Mouse (Mus musculus) urinary bladder, postnatal 0 days (tissue): ENCODE measurements around the gene Zfp541. TPM values are rescaled to one million over a fixed set of nuclear protein-coding genes. Genes with fewer than 3 reads are reported as not detected.

Experiments used
- polyA plus RNA-seq: library from polyadenylated mRNA; unstranded; fragments of >200 nt; fragmentation: Nextera tagmentation; extraction: Ambion mirVana; gene quantifications from 2 replicates; pipeline ENCODE4 v1.2.1, GENCODE M21; 2015

Gene Zfp541
- 0.05 TPM in 1 of 2 replicates, not detected in the other for polyA plus RNA-seq

GRCm38 (mm10) chr7:16061219-16062098, at the start of gene Zfp541:
Gene Zfp541, plus strand, starts transcription at chr7:16061814.

GRCm38 (mm10) chr7:16047338-16048146, 14.1 kb upstream of the Zfp541 start, which contains the start of gene Bicra:
Gene Bicra, minus strand, starts transcription at chr7:16047921.

GRCm38 (mm10) chr7:16098021-16099017, 36.7 kb downstream of the Zfp541 start, which contains the start of gene Napa:
Gene Napa, plus strand, starts transcription at chr7:16098458.

GRCm38 (mm10) chr7:16119569-16120261, 58.1 kb downstream of the Zfp541 start, which contains the start of gene Kptn:
Gene Kptn, plus strand, starts transcription at chr7:16119895.

GRCm38 (mm10) chr7:16129421-16129845, 67.8 kb downstream of the Zfp541 start, which contains the start of gene Slc8a2:
Gene Slc8a2, plus strand, starts transcription at chr7:16129826.

Other genes starting within 250 kb of the Zfp541 start
- gene Obox6, start 222.1 kb upstream of the Zfp541 start, polyA plus RNA-seq = not detected in 2 replicates
- gene Crx, start 181.8 kb upstream of the Zfp541 start, polyA plus RNA-seq = not detected in 2 replicates
- gene Crxos, start 179.2 kb upstream of the Zfp541 start, polyA plus RNA-seq = not detected in 2 replicates
- gene Selenow, start 139.4 kb upstream of the Zfp541 start, polyA plus RNA-seq = 921 and 1,063 TPM in 2 replicates
- 139 and 140 TPM in 2 replicates for gene Nop53, start 115.7 kb upstream of the Zfp541 start, polyA plus RNA-seq
- 94.8 and 134 TPM in 2 replicates for gene Ehd2, start 94.2 kb upstream of the Zfp541 start, polyA plus RNA-seq
- gene Bicra, start 13.9 kb upstream of the Zfp541 start, polyA plus RNA-seq = 3.5 TPM in 2 replicates
- 167 and 170 TPM in 2 replicates for gene Napa, start 36.6 kb downstream of the Zfp541 start, polyA plus RNA-seq
- 21.2 and 23.3 TPM in 2 replicates for gene Kptn, start 58.1 kb downstream of the Zfp541 start, polyA plus RNA-seq
- 0.21 and 0.25 TPM in 2 replicates for gene Slc8a2, start 68.0 kb downstream of the Zfp541 start, polyA plus RNA-seq
- 21.0 and 23.5 TPM in 2 replicates for gene Meis3, start 113.3 kb downstream of the Zfp541 start, polyA plus RNA-seq
- gene Dhx34, start 160.2 kb downstream of the Zfp541 start, polyA plus RNA-seq = 6.5 and 8.6 TPM in 2 replicates
- gene C5ar2, start 182.3 kb downstream of the Zfp541 start, polyA plus RNA-seq = 0.46 and 0.77 TPM in 2 replicates
- gene C5ar1, start 197.7 kb downstream of the Zfp541 start, polyA plus RNA-seq = 14.5 and 29.6 TPM in 2 replicates
- gene Inafm1, start 211.8 kb downstream of the Zfp541 start, polyA plus RNA-seq = 14.6 and 17.1 TPM in 2 replicates
- gene Ccdc9, start 225.0 kb downstream of the Zfp541 start, polyA plus RNA-seq = 8.4 and 9.7 TPM in 2 replicates
- gene Bbc3, start 246.6 kb downstream of the Zfp541 start, polyA plus RNA-seq = 3.0 and 3.7 TPM in 2 replicates